Mouse (Mus musculus) brain, embryonic 14.5 days (tissue): ENCODE measurements around the gene Hmx2.

Experiments
- CTCF ChIP-seq: fragments of 200-500 bp; IDR thresholded peaks from 2 replicates; pipeline ENCODE4 v1.5.1; 2012; ENCODE audit warnings: inconsistent platforms, mild to moderate bottlenecking, moderate library complexity, borderline replicate concordance; ENCODE audit not compliant: insufficient read depth, insufficient read length; ENCODE audit errors: extremely low read depth
- POLR2A ChIP-seq: fragments of 200-500 bp; IDR thresholded peaks from 2 replicates; pipeline ENCODE4 v1.6.1; 2012; ENCODE audit warnings: mild to moderate bottlenecking, inconsistent platforms, borderline replicate concordance; ENCODE audit not compliant: poor library complexity, insufficient read depth, insufficient read length, severe bottlenecking; ENCODE audit errors: extremely low read depth

DNA sequence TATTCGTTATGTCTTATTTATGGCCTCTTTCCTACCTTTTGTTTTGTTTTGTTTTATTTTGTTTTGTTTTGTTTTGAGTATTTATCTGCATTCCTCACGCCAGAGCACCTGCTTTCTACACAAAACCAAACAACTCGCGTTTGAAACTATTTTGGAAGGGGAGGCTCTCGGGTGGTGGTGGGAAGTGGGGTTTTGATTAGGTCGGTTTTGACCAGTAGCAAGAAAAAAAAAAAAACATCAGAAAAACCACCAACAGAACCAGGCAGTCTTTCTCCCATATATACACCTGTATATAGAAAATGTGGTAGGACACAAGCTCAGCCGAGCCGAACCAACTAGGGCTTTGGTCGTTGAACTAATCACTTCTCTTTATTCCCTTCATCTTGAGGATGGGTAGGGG lies 7.5 kb downstream of the Hmx2 start:
- TF ChIP-seq CTCF = no peak
- TF ChIP-seq POLR2A = no peak
